Mouse (Mus musculus) embryonic fibroblast, embryonic 13.5 days (primary cell): ENCODE measurements around the gene Slc7a11. TPM values are rescaled to one million over a fixed set of nuclear protein-coding genes. Genes with fewer than 3 reads are reported as not detected.
A peak's percentile ranks its signal among the peaks of the same experiment; 100 is the strongest.

Source experiments
- H3K27ac ChIP-seq: 2 replicates; pipeline ENCODE4 v1.5.1; 2012; ENCODE audit warnings: low read length, control low read depth, inconsistent platforms; ENCODE audit not compliant: insufficient read depth
- H3K4me1 ChIP-seq: 2 replicates; pipeline ENCODE4 v1.6.1; 2011; ENCODE audit warnings: low read length; ENCODE audit not compliant: control insufficient read depth, insufficient read depth
- H3K4me3 ChIP-seq: 2 replicates; pipeline ENCODE4 v1.5.1; 2011; ENCODE audit warnings: mild to moderate bottlenecking, control low read depth, low read length; ENCODE audit not compliant: insufficient read depth
- CTCF ChIP-seq: IDR thresholded peaks from 2 replicates; pipeline ENCODE4 v1.5.1; 2011; ENCODE audit warnings: mild to moderate bottlenecking, control low read depth, low read length, moderate library complexity, borderline replicate concordance; ENCODE audit not compliant: insufficient read depth
- POLR2A ChIP-seq: IDR thresholded peaks from 2 replicates; pipeline ENCODE4 v1.6.1; 2011; ENCODE audit warnings: low read depth, mild to moderate bottlenecking, control low read depth, low read length, moderate library complexity
- polyA plus RNA-seq: library from polyadenylated mRNA; stranded (reverse); fragments of >200 nt; gene quantifications from 2 replicates; pipeline ENCODE4 v1.2.4, GENCODE M21; 2011; ENCODE audit warnings: low read depth; ENCODE audit not compliant: missing spikeins, insufficient read length

Gene Slc7a11
- polyA plus RNA-seq, 1 experiment: 11.2 TPM

DNA sequence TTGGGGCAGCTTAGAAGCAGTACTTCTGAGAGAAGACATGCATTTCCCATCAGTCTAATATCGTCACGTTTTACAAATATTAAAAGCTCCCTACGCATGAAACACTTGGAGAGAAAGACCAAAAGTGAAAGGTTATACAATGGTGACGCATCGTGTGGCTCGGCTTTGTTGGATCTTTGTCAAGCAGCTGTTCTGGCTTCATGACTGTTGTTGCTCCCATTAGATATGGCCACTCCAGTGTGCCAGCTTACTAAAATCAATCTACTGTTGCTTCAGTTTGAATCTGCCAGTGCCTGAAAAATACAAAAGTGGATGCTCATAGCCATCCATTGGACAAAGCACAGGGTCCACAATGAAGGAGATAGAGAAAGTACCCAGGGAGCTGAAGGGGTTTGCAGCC is 337.9 kb downstream of the Slc7a11 start:
- Histone ChIP-seq H3K4me1 (no peaks in the 10 kb centered on the region), H3K27ac (no peak overlapping the region), H3K4me3 (no peak overlapping the region)
- TF ChIP-seq CTCF: no peak
- no peak for TF ChIP-seq POLR2A

- Histone ChIP-seq H3K27ac (no peak overlapping the region), H3K4me1 (no peaks in the 10 kb centered on the region), H3K4me3 (no peak overlapping the region)
- no peak for TF ChIP-seq CTCF
- no peak for TF ChIP-seq POLR2A
Observed at GRCm38 (mm10) chr3:50094404-50095092, 348.9 kb downstream of the Slc7a11 start.

- H3K27ac ChIP-seq: no peak overlapping the region
- H3K4me1 ChIP-seq: no peaks in the 10 kb centered on the region
- H3K4me3 ChIP-seq: no peak overlapping the region
- no peak for TF ChIP-seq POLR2A
- TF ChIP-seq CTCF: no peak
Observed at GRCm38 (mm10) chr3:50076979-50077378, 366.4 kb downstream of the Slc7a11 start.

- no peaks in the 10 kb centered on the region for H3K4me1 ChIP-seq
- TF ChIP-seq CTCF (no peak), POLR2A (no peak)
- H3K27ac ChIP-seq: no peak overlapping the region
- no peak overlapping the region for H3K4me3 ChIP-seq
Observed at GRCm38 (mm10) chr3:50063396-50063795, 380.0 kb downstream of the Slc7a11 start.

DNA sequence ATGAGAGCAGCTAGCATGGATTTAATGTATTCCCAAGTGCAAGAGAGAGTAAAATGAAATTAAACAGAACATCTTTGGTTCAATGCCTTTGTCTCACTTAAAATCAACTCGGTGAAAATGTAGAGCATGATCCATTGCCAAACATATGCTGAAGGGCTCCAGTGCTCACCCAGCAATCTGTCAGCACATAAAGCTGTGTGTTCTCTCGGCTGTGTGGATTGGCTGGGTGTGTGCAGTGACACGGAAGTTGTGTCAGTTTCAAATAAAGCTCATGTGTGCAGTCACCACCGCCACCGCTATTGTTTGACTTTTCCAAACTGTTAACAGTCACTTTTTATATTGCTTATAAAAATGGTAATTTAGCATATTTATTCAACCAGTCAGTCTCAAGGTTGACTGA is 398.7 kb downstream of the Slc7a11 start:
- no peak for TF ChIP-seq POLR2A
- H3K4me3 ChIP-seq: no peak overlapping the region
- H3K27ac ChIP-seq: no peak overlapping the region
- no peaks in the 10 kb centered on the region for H3K4me1 ChIP-seq

DNA sequence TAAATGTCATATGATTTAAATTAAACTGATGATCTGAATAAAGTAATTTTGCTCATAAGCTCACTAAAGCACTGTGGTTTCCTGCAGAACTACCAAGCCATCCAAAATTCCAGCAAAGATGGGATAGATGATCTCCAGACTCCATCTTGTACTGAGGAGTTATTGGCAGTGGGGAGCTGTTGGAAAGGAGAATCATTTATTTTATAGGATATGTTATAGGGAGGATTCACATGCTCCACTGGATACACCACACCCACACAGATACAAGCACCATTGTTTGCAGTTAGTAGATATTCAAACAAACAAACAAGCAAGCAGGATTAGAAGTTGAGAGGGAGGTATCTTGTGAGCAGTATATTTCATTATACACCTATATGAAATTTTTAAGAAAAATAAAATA is 399.3 kb downstream of the Slc7a11 start:
- no peak overlapping the region for H3K27ac ChIP-seq
- H3K4me3 ChIP-seq: no peak overlapping the region
- TF ChIP-seq POLR2A: no peak
- no peak for TF ChIP-seq CTCF
- no peaks in the 10 kb centered on the region for H3K4me1 ChIP-seq

GRCm38 (mm10) chr3:50041141-50041540 is 402.3 kb downstream of the Slc7a11 start:
- Histone ChIP-seq H3K27ac (peak overlapping the region; percentile 40; the same call in 1 of the 2 replicates), H3K4me1 (no peaks in the 10 kb centered on the region), H3K4me3 (no peak overlapping the region)
- TF ChIP-seq CTCF: no peak
- TF ChIP-seq POLR2A: no peak

DNA sequence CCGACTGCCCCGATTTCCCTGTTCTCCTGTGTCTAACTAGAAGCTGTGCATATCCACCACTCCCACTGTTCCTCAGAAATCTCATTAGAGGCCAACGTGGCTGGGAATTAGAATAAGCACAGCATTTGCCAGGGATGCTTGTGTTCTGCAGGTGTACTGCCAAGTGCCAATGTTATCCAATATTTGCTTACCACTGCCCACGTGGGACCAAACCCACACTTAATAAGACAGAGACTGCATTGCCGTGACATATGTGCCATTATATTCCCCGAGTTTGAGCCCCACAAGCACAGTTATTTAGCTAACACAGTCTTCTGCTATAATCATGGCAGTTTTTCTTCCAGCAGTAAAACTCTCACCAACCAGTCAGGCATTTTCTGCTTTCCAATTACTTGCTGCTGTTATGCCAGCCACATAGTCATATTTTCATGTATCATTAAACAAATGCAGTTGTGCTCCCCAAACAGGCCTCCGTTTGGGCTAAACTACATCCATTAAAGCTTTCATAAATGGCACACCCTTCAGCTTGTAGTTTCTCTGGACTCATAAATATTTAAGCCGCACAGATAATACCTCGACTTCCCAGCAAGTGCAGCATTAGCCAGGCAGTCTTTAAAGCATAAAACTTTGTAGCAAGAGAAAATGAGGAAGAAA is 407.4 kb downstream of the Slc7a11 start:
- H3K4me1 ChIP-seq: peaks cover 8% of the 10 kb centered on the region
- H3K27ac ChIP-seq: no peak overlapping the region
- TF ChIP-seq POLR2A (no peak), CTCF (no peak)
- H3K4me3 ChIP-seq: no peak overlapping the region

- Histone ChIP-seq H3K4me3 (peak overlapping the region; percentile 14; the same call in 1 of the 2 replicates), H3K27ac (peak overlapping the region; percentile 97)
Observed at GRCm38 (mm10) chr3:50033325-50033724, 410.1 kb downstream of the Slc7a11 start.

GRCm38 (mm10) chr3:50026039-50026438 is 417.4 kb downstream of the Slc7a11 start:
- H3K4me3 ChIP-seq: no peak overlapping the region
- H3K27ac ChIP-seq: no peak overlapping the region
- no peaks in the 10 kb centered on the region for H3K4me1 ChIP-seq
- no peak for TF ChIP-seq CTCF
- no peak for TF ChIP-seq POLR2A

More at GRCm38 (mm10) chr3:50033325-50033724, 410.1 kb downstream of the Slc7a11 start:
- peaks cover 8% of the 10 kb centered on the region for H3K4me1 ChIP-seq
- no peak for TF ChIP-seq CTCF
- no peak for TF ChIP-seq POLR2A
